In the genomic region with DNA sequence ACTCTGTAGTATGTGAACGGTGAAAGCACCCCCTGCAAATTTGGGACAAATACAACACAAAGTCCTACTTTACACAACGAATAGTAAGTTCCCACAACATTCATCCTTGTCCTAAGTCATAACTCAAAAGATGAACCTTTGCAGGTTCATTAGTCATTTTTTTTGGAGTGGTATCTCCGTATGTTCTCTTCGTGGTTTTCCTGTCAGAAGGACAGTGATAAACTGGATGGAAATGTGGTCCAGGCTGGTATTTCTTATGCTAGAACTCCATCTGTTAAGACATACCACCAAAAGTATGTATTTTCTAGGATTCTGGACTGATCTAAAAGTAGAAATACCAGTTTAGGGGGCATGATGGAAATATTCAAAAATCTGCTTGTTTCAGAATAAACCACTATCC, we compare ENCODE assay signal across 9 mouse cellular contexts. TPM values are rescaled to one million over a fixed set of nuclear protein-coding genes. Genes with fewer than 3 reads are reported as not detected.
A peak's percentile ranks its signal among the peaks of the same experiment; 100 is the strongest.
DNase-seq lines count a peak whose midpoint lies in the region; ATAC-seq and TF ChIP-seq lines count a peak whose summit lies in the region.
"Had no signal": no experiment of that assay in that cellular context is flagged by ENCODE, and none has a peak within 500 bp of the region (broad histone marks: within the 10 kb centered on the region; RNA-seq: fewer than 3 reads in every experiment).

No protein-coding gene starts in this region.

- TF ChIP-seq EP300 in lung, postnatal 0 days (IDR thresholded peaks at IDR 0.05), result no peak

- no peak overlapping the region for H3K27ac ChIP-seq in lung, postnatal 0 days (ENCODE audit: low read length)
- no peak overlapping the region for H3K27ac ChIP-seq in forebrain, embryonic 13.5 days
- no peak overlapping the region for H3K27ac ChIP-seq in limb, embryonic 14.5 days (replicated peaks; ENCODE audit: low read depth, low read length)
- no peak overlapping the region for H3K27ac ChIP-seq in stomach, embryonic 14.5 days (ENCODE audit: low read length)
- no peak overlapping the region for H3K27ac ChIP-seq in cerebellum, adult 2 months (ENCODE audit: insufficient read depth, low read length)

- WGBS in lung, postnatal 0 days, result 67% methylated on average over 4 of the region's 4 CpGs
- WGBS in forebrain, embryonic 13.5 days, result 87% methylated on average over 4 of the region's 4 CpGs
- WGBS in limb, embryonic 14.5 days, result 81% methylated on average over 4 of the region's 4 CpGs
- 74% methylated on average over 4 of the region's 4 CpGs for WGBS in stomach, embryonic 14.5 days
- WGBS in cerebellum, adult 2 months, result 70% methylated on average over 4 of the region's 4 CpGs

- H3K4me3 ChIP-seq in lung, postnatal 0 days (ENCODE audit: low read depth, low read length), result no peak overlapping the region
- H3K4me3 ChIP-seq in forebrain, embryonic 13.5 days, result peak overlapping the region; percentile 76
- H3K4me3 ChIP-seq in limb, embryonic 14.5 days (replicated peaks; ENCODE audit: low read length), result peak overlapping the region; percentile 79
- peak overlapping the region; percentile 79 for H3K4me3 ChIP-seq in stomach, embryonic 14.5 days (ENCODE audit: low read depth, low read length)
- no peak overlapping the region for H3K4me3 ChIP-seq in cerebellum, adult 2 months (replicated peaks; ENCODE audit: insufficient read depth, low read depth, low read length)

- DNase-seq in lung, postnatal 0 days (ENCODE audit: low spot score), result no peak
- DNase-seq in lung, postnatal 10 days, result no peak
- DNase-seq in limb, embryonic 14.5 days (ENCODE audit: low spot score), result no peak
- DNase-seq in cerebellum, adult 2 months, result no peak
- DNase-seq in left cerebral cortex, postnatal 14 days (ENCODE audit: low spot score in 2 of 2), result no peak
- DNase-seq: left cerebral cortex, postnatal 4 days had no signal

- no peak for TF ChIP-seq POLR2A in limb, embryonic 14.5 days (IDR thresholded peaks at IDR 0.05; ENCODE audit: borderline replicate concordance, extremely low read depth, insufficient read depth, insufficient read length)
- TF ChIP-seq POLR2A in cerebellum, adult 2 months (IDR thresholded peaks at IDR 0.05; ENCODE audit: borderline replicate concordance, insufficient read depth, low read length), result no peak

- H3K4me1 ChIP-seq in lung, postnatal 0 days (ENCODE audit: insufficient read depth, low read depth, low read length), result peaks cover 3% of the 10 kb centered on the region; the same call in 1 of the 2 replicates
- peaks cover 26% of the 10 kb centered on the region for H3K4me1 ChIP-seq in forebrain, embryonic 13.5 days
- peaks cover 30% of the 10 kb centered on the region for H3K4me1 ChIP-seq in limb, embryonic 14.5 days (ENCODE audit: control insufficient read depth, insufficient read depth, low read length)
- 0 out of 2 replicates have a peak, but pooled peaks cover 3% of the 10 kb centered on the region for H3K4me1 ChIP-seq in stomach, embryonic 14.5 days (ENCODE audit: control insufficient read depth, insufficient read depth, low read length)
- H3K4me1 ChIP-seq in cerebellum, adult 2 months (ENCODE audit: control insufficient read depth, insufficient read depth, low read length), result no peaks in the 10 kb centered on the region; the same call in 1 of the 2 replicates

- peak overlapping the region; percentile 89 for H3K4me2 ChIP-seq in lung, postnatal 0 days (replicated peaks; ENCODE audit: low read depth, low read length)
- peak overlapping the region; percentile 95 for H3K4me2 ChIP-seq in forebrain, embryonic 13.5 days
- peak overlapping the region; percentile 91 for H3K4me2 ChIP-seq in limb, embryonic 14.5 days (replicated peaks; ENCODE audit: low read depth, low read length, severe bottlenecking)
- peak overlapping the region; percentile 83 for H3K4me2 ChIP-seq in stomach, embryonic 14.5 days (replicated peaks; ENCODE audit: low read depth, low read length)

- H3K36me3 ChIP-seq in lung, postnatal 0 days (ENCODE audit: insufficient read depth, low read length), result no peaks in the 10 kb centered on the region
- 0 out of 2 replicates have a peak, but pooled peaks cover 6% of the 10 kb centered on the region for H3K36me3 ChIP-seq in forebrain, embryonic 13.5 days (ENCODE audit: poor library complexity, severe bottlenecking)
- H3K36me3 ChIP-seq in limb, embryonic 14.5 days (ENCODE audit: control insufficient read depth, insufficient read depth, low read length), result peaks cover 11% of the 10 kb centered on the region; the same call in 1 of the 2 replicates
- peaks cover 7% of the 10 kb centered on the region for H3K36me3 ChIP-seq in stomach, embryonic 14.5 days (ENCODE audit: control insufficient read depth, insufficient read depth, low read length)

- intact Hi-C loops in left cerebral cortex, postnatal 14 days (cut with DNase I), result no loop called here

- ATAC-seq in lung, postnatal 0 days, result no peak
- no peak for ATAC-seq in forebrain, embryonic 13.5 days
- no peak for ATAC-seq in limb, embryonic 14.5 days (ENCODE audit: low FRiP score, low read depth)
- ATAC-seq in stomach, embryonic 14.5 days (ENCODE audit: insufficient number of reproducible peaks, insufficient read depth, low FRiP score, low read depth), result no peak
- ATAC-seq in monocyte, adult 5-6 weeks (replicated peaks; ENCODE audit: insufficient number of reproducible peaks, low FRiP score, low TSS enrichment, poor library complexity, severe bottlenecking), result no peak

- TF ChIP-seq CTCF in lung, postnatal 0 days (IDR thresholded peaks at IDR 0.05), result no peak
- TF ChIP-seq CTCF in cerebellum, adult 2 months (IDR thresholded peaks at IDR 0.05; ENCODE audit: borderline replicate concordance, insufficient read depth, low read depth, low read length), result no peak

- H3K9me3 ChIP-seq in lung, postnatal 0 days (ENCODE audit: low read length), result no peaks in the 10 kb centered on the region
- no peaks in the 10 kb centered on the region for H3K9me3 ChIP-seq in forebrain, embryonic 13.5 days (replicated peaks)
- H3K9me3 ChIP-seq in limb, embryonic 14.5 days (ENCODE audit: control insufficient read depth, low read length), result no peaks in the 10 kb centered on the region
- no peaks in the 10 kb centered on the region for H3K9me3 ChIP-seq in stomach, embryonic 14.5 days (ENCODE audit: control insufficient read depth, low read depth, low read length)

- H3K27me3 ChIP-seq in lung, postnatal 0 days (replicated peaks; ENCODE audit: insufficient read depth, low read length), result no peaks in the 10 kb centered on the region
- no peaks in the 10 kb centered on the region for H3K27me3 ChIP-seq in forebrain, embryonic 13.5 days
- no peaks in the 10 kb centered on the region for H3K27me3 ChIP-seq in limb, embryonic 14.5 days (ENCODE audit: control insufficient read depth, insufficient read depth, low read length)
- H3K27me3 ChIP-seq in stomach, embryonic 14.5 days (ENCODE audit: control insufficient read depth, insufficient read depth, low read length), result no peaks in the 10 kb centered on the region
- H3K27me3 ChIP-seq in cerebellum, adult 2 months (ENCODE audit: control insufficient read depth, insufficient read depth, low read length), result no peaks in the 10 kb centered on the region

- H3K9ac ChIP-seq in lung, postnatal 0 days (replicated peaks; ENCODE audit: low read depth), result no peak overlapping the region
- H3K9ac ChIP-seq in forebrain, embryonic 13.5 days, result peak overlapping the region; percentile 84
- 0 out of 2 replicates have a peak overlapping the region, but pooled peaks have one; percentile 78 for H3K9ac ChIP-seq in limb, embryonic 14.5 days (ENCODE audit: low read depth, low read length, severe bottlenecking)
- H3K9ac ChIP-seq in stomach, embryonic 14.5 days (replicated peaks; ENCODE audit: low read depth, low read length), result no peak overlapping the region

RNA-seq across cellular contexts. Expression of a gene that starts 1.4 kb away (rescaled TPM):
- 22.7 and 26.9 TPM in 2 replicates for polyA plus RNA-seq in lung, postnatal 0 days (2015; fragmentation: Nextera tagmentation; extraction: Ambion mirVana)
- 17.8 and 19.8 TPM in 2 replicates for polyA plus RNA-seq in forebrain, embryonic 13.5 days (2015; fragmentation: Nextera tagmentation; extraction: Ambion mirVana)
- 31.4 and 35.9 TPM in 2 replicates for polyA plus RNA-seq in limb, embryonic 14.5 days (2012; rRNA removed)
- 32.3 and 38.0 TPM in 2 replicates for polyA plus RNA-seq in limb, embryonic 14.5 days (2014; fragmentation: Nextera tagmentation; extraction: Ambion mirVana)
- 38.9 and 42.7 TPM in 2 replicates for polyA plus RNA-seq in stomach, embryonic 14.5 days (2014; fragmentation: Nextera tagmentation; extraction: Ambion mirVana)
- 12.3 and 12.6 TPM in 2 replicates for polyA plus RNA-seq in cerebellum, adult 2 months (2012; rRNA removed)
- 25.4 to 41.4 TPM (median 25.8 TPM) in 3 replicates for total RNA-seq in monocyte, adult 5-6 weeks (2017)
- total RNA-seq in left cerebral cortex, postnatal 14 days (2021), result 10 to 100 TPM; 20.1 to 23.2 TPM

RNA-seq across cellular contexts. Expression of a gene that starts 39.0 kb away (rescaled TPM):
- 32.8 and 33.4 TPM in 2 replicates for polyA plus RNA-seq in lung, postnatal 0 days (2015; fragmentation: Nextera tagmentation; extraction: Ambion mirVana)
- 61.7 and 63.3 TPM in 2 replicates for polyA plus RNA-seq in forebrain, embryonic 13.5 days (2015; fragmentation: Nextera tagmentation; extraction: Ambion mirVana)
- polyA plus RNA-seq in limb, embryonic 14.5 days (2012; rRNA removed), result 60.3 and 64.9 TPM in 2 replicates
- polyA plus RNA-seq in limb, embryonic 14.5 days (2014; fragmentation: Nextera tagmentation; extraction: Ambion mirVana), result 37.0 and 42.2 TPM in 2 replicates
- polyA plus RNA-seq in stomach, embryonic 14.5 days (2014; fragmentation: Nextera tagmentation; extraction: Ambion mirVana), result 44.8 and 45.9 TPM in 2 replicates
- 78.8 and 82.7 TPM in 2 replicates for polyA plus RNA-seq in cerebellum, adult 2 months (2012; rRNA removed)
- 156 to 180 TPM (median 161 TPM) in 3 replicates for total RNA-seq in monocyte, adult 5-6 weeks (2017)
- 10 to 100 TPM; 40.9 to 54.5 TPM for total RNA-seq in left cerebral cortex, postnatal 14 days (2021)

RNA-seq across cellular contexts. Expression of a gene that starts 39.2 kb away (rescaled TPM):
- polyA plus RNA-seq in lung, postnatal 0 days (2015; fragmentation: Nextera tagmentation; extraction: Ambion mirVana), result 0.56 and 0.80 TPM in 2 replicates
- 0.16 TPM in 1 of 2 replicates, not detected in the other for polyA plus RNA-seq in forebrain, embryonic 13.5 days (2015; fragmentation: Nextera tagmentation; extraction: Ambion mirVana)
- polyA plus RNA-seq in limb, embryonic 14.5 days (2012; rRNA removed), result 0.04 and 0.05 TPM in 2 replicates
- 0.12 TPM in 1 of 2 replicates, not detected in the other for polyA plus RNA-seq in limb, embryonic 14.5 days (2014; fragmentation: Nextera tagmentation; extraction: Ambion mirVana)
- polyA plus RNA-seq in stomach, embryonic 14.5 days (2014; fragmentation: Nextera tagmentation; extraction: Ambion mirVana), result 1.7 TPM in 2 replicates
- polyA plus RNA-seq in cerebellum, adult 2 months (2012; rRNA removed), result not detected in 2 replicates
- not detected in 3 replicates for total RNA-seq in monocyte, adult 5-6 weeks (2017)
- under 1 TPM; 0.24 to 0.40 TPM for total RNA-seq in left cerebral cortex, postnatal 14 days (2021)
- total RNA-seq: left cerebral cortex, postnatal 4 days had no signal

Comparison
In these comparisons a context has a peak if more than half of its experiments do, and no peak if none do; other contexts are left out.
1. H3K4me3 ChIP-seq: peak in forebrain, embryonic 13.5 days (single experiment), limb, embryonic 14.5 days (single experiment) and stomach, embryonic 14.5 days (single experiment); none in lung, postnatal 0 days (single experiment) and cerebellum, adult 2 months (single experiment).
2. H3K9ac ChIP-seq: peak in forebrain, embryonic 13.5 days (single experiment) and limb, embryonic 14.5 days (single experiment); none in lung, postnatal 0 days (single experiment) and stomach, embryonic 14.5 days (single experiment).
3. Peak in every context shown above with its lines, with median percentiles within 50 percentile points of each other: H3K4me2 ChIP-seq.